Mouse (Mus musculus): ENCODE measurements around the gene Tgfb2.

DNA sequence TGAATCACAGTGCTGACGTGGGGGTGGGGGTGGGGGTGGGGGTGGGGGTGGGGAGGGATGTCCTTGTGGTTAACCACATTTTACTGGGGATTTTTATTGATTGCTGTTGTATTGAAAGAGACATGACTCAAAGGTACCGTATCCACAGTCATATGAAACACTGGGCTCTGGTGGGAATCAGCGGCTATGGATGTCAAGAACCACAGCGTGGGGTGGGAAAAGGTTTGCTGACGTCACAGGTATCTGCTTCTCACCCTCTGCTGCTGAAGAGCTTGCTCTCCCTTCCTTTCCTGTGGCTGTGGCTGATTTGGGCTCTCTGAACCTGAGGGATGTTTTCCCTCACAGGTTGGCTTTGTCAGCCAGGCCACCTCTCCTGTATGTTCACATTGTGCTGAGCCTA, 29.6 kb downstream of the Tgfb2 start:
- TF ChIP-seq CTCF (conservative IDR thresholded peaks at IDR 0.05; ENCODE audit: low read length) (no peak), POU5F1 (IDR thresholded peaks at IDR 0.05; ENCODE audit: borderline replicate concordance, low read length) (no peak)
